Mouse (Mus musculus): ENCODE data around the gene Notch1.

The Notch1 gene

GRCm38 (mm10) chr2:26481724-26482495, 34.6 kb downstream of the Notch1 start:
- DNase-seq (ENCODE audit: low spot score in 2 of 2) = no peak

- no peak for DNase-seq (ENCODE audit: low spot score in 2 of 2)
Measured at GRCm38 (mm10) chr2:26480911-26481310, 35.6 kb downstream of the Notch1 start.

DNA sequence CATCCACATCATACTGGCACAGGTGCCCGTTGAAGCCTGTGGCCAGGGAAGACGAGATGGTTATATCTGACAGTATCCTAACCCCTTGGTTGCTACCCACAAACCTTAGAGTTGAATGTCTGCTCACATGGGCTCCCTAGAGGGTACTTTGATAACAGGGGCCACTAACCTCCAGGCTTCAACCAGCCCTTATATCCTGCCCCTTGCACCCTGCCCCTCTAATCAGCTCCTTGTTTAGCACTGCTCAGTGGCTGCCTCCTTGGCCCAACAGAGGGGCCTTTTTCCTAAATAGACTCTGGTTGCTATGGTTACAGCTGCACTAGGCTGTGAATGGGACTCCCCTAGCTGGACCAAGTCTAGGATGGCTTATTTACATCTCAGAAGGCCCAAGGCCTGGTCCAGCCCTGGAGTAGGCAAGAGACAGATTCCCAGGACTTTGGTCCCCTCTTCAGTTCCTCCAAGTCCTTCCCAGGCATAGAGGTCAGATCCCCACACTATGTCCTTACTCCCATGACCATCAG, 37.7 kb downstream of the Notch1 start:
- no peak for DNase-seq (ENCODE audit: low spot score in 2 of 2)

- DNase-seq (ENCODE audit: low spot score in 2 of 2) = no peak
Measured at GRCm38 (mm10) chr2:26477911-26478310, 38.6 kb downstream of the Notch1 start.

DNA sequence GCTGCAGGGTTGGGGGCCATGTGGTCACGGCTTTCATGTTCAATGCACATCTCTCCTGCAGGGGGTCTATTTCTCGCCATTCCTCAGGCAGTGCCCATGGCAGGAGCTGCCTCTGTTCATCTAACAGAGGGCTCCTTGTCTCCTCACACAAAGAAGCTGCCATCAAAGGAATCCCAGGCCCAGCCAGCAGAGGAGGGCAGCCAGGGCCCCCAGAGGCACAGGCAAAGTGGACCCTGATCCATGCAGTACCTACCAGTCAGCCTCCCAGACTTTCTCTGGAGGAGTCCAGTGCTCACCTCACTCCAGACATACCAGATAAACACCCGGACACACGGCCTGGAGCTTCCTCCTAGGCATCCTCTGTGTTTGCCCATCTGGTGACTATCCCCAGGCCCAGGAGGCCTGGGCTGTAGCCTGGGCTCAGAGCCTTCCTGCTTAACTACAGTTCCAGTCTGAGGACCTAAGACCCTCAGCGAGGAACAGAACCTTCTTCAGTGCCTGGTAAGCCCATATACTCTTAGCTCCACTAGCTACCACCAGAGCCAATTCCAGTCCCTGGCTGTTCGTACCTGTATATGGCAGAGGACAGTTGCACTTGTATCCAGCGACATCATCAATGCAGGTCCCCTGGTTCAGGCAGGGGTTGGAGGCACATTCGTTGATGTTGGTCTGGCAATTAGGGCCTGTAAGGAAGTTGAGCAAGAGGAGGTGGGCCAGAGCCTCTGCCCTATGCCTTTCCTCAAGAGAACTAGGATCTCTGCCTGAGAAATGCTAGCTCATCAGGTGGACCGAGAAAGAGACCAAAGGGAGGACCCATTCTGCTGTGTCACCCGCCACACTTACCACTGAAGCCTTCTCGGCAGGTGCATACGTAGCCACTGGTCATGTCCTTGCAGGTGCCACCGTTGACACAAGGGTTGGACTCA, 40.7 kb downstream of the Notch1 start:
- DNase-seq (ENCODE audit: low spot score in 2 of 2) = no peak

DNA sequence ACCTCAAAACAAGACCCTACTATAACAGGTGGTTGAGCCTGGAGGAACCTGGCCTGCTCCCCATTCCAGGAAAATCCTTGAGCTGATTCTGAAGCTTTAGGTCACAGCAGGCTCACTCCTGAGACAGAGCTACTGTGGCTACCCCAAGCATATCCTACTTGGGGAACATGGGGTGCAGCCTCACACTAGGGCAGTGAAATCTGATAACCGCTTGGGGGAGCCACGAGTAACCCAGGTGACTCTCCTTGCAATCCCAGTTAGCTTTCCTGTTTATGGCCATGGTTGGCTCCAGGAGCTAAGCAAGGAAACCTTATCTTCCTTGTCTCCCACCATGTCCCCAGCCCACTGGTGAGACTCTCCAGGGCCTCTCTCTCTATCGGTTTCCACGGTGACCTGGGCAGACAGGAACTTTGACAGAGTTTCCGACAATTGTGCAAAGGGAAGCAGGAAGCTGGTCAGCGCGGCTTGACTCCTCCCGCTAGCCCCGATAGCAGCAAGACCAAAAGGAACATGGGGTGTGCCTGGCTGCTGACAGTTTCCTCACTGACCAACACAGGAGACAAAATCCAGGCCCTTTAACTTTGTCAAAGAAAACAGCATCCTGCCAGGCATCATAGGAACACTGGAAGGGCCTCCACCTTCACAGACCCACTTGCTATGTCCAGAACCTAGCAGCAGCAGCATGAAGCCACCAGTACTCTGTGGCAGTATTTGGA, 41.5 kb downstream of the Notch1 start:
- no peak for DNase-seq (ENCODE audit: low spot score in 2 of 2)

DNA sequence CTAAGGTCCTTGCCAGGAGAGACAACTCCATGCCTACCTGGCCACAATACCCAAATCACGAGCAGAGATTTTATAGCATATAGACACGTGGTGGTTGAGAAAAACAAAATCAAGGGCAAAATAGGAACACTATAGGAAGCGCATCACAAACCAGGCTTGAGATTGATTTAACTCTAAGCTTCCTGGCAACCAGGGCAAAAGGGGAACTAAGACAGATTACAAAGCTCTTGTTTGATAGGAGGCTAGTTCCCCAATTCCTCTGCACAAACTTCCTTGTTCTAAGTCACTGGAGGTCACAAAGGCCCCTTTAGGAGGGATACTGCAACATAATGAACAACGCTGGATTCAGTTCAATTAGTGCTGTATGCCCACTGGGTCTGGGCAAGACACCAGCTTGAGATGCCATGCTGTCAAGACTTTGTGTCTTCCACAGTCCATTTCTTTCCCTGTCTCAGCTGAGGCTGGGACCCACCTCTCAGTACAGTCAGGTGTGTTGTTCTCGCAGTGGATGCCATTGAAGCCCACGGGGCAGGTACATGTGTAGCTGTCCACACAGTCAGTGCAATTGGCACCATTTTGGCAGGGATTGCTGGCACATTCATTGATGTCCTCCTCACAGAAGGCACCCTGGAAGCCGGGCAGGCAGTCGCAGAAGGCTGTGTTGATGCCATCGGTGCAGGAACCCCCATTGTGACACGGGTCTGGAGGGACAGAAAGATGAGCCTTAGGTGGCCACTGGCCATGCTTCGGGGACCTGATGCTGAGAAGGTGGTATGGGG, 44.0 kb downstream of the Notch1 start:
- no peak for DNase-seq (ENCODE audit: low spot score in 2 of 2)

DNA sequence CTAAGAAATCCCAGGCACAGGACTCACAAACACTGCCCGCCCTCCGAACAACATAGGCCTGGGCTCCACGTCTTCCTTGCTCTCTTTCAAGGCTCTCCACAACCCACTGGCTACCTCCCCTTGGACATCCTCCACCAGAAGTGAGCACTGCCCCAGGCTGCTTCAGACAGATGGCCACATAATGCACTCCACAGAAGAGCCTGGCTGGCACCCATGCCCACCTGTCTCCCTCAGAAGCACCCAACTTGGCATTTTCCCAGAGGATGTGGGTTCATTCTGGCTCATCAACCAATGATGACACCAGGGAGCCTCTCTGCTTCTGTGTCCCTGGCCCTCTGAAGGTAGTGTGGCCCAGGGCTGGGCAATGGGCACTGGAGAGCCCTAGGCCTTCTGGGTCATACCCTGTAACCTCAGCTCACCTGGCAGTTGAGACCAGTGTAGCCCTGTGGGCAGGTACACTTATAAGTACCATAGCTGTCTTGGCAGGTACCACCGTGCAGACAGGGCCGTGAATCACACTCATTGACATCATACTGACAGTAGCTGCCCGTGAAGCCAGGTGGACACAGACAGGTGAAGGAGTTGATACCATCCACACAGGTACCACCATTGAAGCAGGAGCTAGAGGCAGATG, 44.7 kb downstream of the Notch1 start:
- no peak for DNase-seq (ENCODE audit: low spot score in 2 of 2)

DNA sequence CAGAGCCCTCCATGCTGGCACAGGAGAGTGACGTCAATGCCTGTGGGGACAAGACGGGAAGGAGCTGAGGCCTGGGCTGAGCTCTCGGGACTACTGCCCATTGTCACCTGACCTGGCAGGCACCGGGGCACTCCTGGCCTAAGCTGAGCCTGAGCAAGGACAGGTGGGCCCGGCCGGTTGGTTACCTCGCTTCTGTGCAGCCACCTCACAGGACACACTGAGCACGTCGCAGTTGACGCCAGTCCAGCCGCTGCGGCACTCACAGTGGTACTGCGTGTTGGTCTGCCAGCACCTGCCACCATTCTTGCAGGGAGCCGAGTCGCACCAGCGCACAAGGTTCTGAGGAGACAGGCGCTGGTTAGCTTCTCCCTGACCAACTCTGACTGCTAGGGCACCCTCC, 45.5 kb downstream of the Notch1 start:
- no peak for DNase-seq (ENCODE audit: low spot score in 2 of 2)

GRCm38 (mm10) chr2:26468376-26468775, 48.1 kb downstream of the Notch1 start:
- no peak for DNase-seq (ENCODE audit: low spot score in 2 of 2)

DNA sequence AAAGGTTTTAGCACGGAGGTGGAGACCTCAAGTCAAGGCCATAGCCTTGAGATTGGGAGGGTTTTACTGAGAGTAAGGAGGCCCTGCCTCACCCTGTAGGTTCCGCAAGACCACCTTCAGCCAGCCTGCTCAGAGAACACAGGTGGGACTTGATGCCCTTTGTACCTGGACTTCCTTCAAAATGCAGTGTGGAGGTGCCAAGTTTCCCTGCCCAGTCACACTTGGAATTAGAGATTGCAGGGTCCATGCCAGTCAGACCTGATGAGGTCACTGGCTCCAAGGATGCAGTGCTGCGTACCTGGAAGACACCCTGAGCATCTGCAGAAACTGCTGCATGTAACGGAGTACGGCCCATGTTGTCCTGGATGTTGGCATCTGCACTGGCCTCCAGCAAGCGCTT, 53.1 kb downstream of the Notch1 start:
- DNase-seq (ENCODE audit: low spot score in 2 of 2) = no peak

DNA sequence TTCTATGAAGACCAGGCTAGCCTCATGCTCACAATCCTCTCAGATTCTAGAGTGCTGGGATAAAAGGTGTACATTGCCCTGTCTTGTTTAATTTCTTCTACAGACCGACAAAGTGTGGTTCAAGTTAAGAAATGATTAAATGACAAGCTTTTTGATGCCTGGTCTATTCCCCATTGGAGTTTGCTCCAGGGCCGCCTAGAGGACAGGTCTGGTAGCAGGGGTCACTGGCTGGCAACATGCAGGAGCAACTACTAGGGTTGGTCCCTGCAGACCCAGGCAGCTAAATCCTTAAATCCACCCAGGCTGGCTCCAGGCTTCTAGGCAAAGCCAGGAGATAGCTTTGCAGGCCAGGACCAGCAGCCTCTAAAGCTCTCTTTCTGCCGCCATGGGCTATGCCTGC, 53.5 kb downstream of the Notch1 start:
- DNase-seq (ENCODE audit: low spot score in 2 of 2) = no peak

DNA sequence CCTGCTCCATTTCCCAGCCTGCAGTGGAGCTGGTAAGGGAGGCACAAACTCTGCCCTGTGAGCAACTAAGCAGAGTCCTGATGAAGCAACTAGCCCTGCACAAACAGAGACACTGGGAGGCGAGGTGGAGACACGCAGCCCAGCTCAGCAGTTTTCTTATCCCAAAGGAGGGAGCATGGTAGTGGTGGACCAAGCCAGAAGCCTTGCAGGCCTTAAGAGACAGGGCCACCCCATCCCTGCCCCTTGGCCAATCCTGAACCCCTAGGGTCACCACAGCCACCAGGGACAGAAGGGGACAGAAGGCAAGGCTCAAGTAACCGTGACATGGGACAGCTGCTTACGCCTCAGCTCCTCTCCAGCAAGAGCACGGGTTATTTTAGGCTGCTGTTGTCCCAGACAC, 54.8 kb downstream of the Notch1 start:
- DNase-seq (ENCODE audit: low spot score in 2 of 2) = no peak

DNA sequence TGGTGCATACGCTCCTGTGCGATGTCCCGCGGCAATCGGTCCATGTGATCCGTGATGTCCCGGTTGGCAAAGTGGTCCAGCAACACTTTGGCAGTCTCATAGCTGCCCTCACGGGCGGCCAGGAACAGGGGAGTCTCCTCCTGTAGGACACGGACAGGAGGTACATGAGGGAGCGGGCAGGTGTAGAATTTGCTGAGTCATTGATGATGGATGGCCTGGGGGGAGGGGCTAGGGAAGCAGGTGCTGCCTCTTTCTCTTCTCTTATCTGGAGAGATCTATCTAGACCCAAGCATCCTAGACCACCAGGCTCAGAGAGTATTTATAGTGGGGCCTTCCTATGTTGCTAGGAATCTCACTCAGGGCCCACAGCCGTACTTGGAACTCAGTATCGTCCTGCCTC, 55.6 kb downstream of the Notch1 start:
- DNase-seq (ENCODE audit: low spot score in 2 of 2) = no peak

DNA sequence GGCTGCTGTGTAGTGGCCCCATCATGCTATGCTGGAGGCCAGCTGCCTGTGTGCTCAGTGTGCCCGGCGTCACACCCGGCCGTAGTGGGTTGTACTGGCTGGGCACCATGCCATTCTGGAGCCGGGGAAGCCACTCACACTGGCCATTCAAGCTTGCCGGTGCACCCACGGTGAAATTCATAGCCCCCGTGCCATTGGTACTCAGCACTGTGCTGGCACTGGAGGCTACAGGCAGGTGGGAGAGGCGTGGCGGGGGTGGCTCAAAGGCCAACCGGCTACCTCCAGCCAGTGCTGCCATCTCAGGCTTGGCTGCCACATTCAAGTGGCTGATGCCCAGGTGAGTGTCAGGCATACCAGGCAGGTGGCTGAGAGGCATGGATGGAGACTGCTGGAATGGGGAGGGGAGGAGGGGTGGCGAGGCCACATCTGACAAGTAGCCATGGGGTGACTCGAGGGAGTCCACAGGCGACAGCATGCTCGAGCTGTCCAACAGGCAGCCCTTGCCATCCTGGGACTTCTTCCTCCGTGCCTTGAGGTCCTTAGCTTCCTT, 56.3 kb downstream of the Notch1 start:
- no peak for DNase-seq (ENCODE audit: low spot score in 2 of 2)

GRCm38 (mm10) chr2:26459478-26459877, 57.0 kb downstream of the Notch1 start:
- DNase-seq (ENCODE audit: low spot score in 2 of 2) = no peak

DNA sequence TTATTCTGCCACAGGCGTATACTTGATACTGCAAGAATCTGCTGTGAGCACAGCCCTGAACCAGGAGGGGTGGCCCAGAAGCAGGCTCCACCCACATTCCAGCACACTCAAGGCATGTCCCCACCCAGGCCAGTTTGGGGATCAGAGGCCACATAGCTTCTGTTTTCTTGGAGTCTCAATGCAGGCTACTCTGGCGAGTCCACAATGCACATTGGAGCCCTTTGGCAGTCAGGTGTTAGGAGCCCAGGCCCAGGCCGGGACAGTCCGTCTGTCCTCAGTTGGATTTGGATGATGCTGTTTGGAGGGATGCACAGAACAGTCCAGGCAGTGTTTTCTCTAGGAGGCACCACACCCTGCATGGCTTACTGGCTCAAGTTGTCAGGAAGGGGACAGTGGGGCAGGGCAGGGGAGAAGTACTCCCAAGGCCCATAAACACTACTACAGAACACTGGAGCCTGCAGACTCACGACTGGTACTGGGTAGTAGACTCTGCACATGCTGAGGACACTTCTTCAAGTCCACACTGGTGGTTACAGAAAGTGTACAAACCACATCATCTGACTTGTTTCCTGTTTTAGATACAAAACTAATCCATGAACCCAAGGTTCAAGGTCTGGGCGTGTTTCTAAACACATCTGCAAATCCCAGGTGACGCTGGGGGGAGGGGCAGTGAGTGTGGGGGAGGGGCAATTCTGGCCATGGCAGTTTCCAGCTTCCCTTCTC, 57.9 kb downstream of the Notch1 start:
- DNase-seq (ENCODE audit: low spot score in 2 of 2) = no peak

GRCm38 (mm10) chr2:26449121-26450060, 67.1 kb downstream of the Notch1 start:
- DNase-seq (ENCODE audit: low spot score in 2 of 2) = peak in 1 of 2 experiments; percentile 75

DNA sequence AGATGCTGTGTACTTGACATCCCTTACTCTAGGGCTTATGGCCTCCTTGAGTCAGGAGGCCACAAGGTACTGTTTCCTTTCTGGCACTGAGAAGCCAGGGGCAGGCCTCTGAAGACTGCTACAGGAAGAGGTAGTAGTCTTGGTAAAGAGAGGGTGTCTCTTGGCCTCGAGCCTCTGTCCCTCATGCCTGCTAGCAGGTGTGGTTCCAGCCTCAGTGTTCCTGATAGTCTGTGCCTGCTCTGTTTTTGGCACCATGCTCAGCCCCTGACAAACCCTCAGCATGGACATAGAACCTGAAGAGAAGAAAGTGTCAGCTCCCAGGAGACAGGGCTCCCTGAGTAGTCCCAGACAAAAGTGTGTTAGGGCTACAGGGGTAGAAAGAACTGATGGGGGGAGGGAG, 69.0 kb downstream of the Notch1 start:
- no peak for DNase-seq (ENCODE audit: low spot score in 2 of 2)
